Mouse (Mus musculus) neutrophil, adult 5-6 weeks (primary cell): ENCODE measurements around the gene Vmac. TPM values are rescaled to one million over a fixed set of nuclear protein-coding genes. Genes with fewer than 3 reads are reported as not detected.

Source experiments
- total RNA-seq: library from RNA; stranded (forward); fragments of 200-1000 nt; gene quantifications from 2 replicates; pipeline ENCODE4 v1.2.3, GENCODE M21; 2017

Gene Vmac
- total RNA-seq, 1 experiment from 2014 or later: 10.7 TPM

Other genes with a start within 250 kb of the Vmac start
- 6.4 and 6.8 TPM in 2 replicates for gene Ptprs, start 241.5 kb downstream of the Vmac start, total RNA-seq
- gene Znrf4, start 205.6 kb downstream of the Vmac start, total RNA-seq: not detected in 2 replicates
- 2.2 and 3.3 TPM in 2 replicates for gene Gm20219, start 163.6 kb downstream of the Vmac start, total RNA-seq
- 329 and 358 TPM in 2 replicates for gene Safb2, start 133.4 kb downstream of the Vmac start, total RNA-seq
- 243 and 262 TPM in 2 replicates for gene Safb, start 133.2 kb downstream of the Vmac start, total RNA-seq
- 33.3 and 62.5 TPM in 2 replicates for gene 2410015M20Rik, start 108.3 kb downstream of the Vmac start, total RNA-seq
- gene Rpl36, start 104.6 kb downstream of the Vmac start, total RNA-seq: 894 and 902 TPM in 2 replicates
- 32.6 and 32.9 TPM in 2 replicates for gene Lonp1, start 91.1 kb downstream of the Vmac start, total RNA-seq
- not detected in 2 replicates for gene Catsperd, start 89.9 kb downstream of the Vmac start, total RNA-seq
- 64.5 and 65.3 TPM in 2 replicates for gene Ranbp3, start 44.7 kb downstream of the Vmac start, total RNA-seq
- gene Ndufa11, start 255 bp downstream of the Vmac start, total RNA-seq: 31.2 and 33.6 TPM in 2 replicates
- not detected in 2 replicates for gene Nrtn, start 39.5 kb upstream of the Vmac start, total RNA-seq
- 25.9 and 27.0 TPM in 2 replicates for gene Dus3l, start 46.7 kb upstream of the Vmac start, total RNA-seq
- gene Prr22, start 52.2 kb upstream of the Vmac start, total RNA-seq: 0.25 and 0.58 TPM in 2 replicates
- 8.6 and 11.1 TPM in 2 replicates for gene Rfx2, start 113.0 kb upstream of the Vmac start, total RNA-seq
- not detected in 2 replicates for gene Acsbg2, start 156.4 kb upstream of the Vmac start, total RNA-seq
- gene 1700061G19Rik, start 157.5 kb upstream of the Vmac start, total RNA-seq: not detected in 2 replicates
- 13.0 and 13.8 TPM in 2 replicates for gene Mllt1, start 217.4 kb upstream of the Vmac start, total RNA-seq